Mouse (Mus musculus): Measurements from ENCODE around the gene Ccr2. TPM values are rescaled to one million over a fixed set of nuclear protein-coding genes. Genes with fewer than 3 reads are reported as not detected.
"Not testable (repeated sequence)": the region's sequence is repeated elsewhere in the genome, so short reads cannot be mapped to it uniquely, and the experiment has no call there.

The Ccr2 gene
- polyA plus RNA-seq, 1 experiment from 2014 or later = 3.9 TPM

DNA sequence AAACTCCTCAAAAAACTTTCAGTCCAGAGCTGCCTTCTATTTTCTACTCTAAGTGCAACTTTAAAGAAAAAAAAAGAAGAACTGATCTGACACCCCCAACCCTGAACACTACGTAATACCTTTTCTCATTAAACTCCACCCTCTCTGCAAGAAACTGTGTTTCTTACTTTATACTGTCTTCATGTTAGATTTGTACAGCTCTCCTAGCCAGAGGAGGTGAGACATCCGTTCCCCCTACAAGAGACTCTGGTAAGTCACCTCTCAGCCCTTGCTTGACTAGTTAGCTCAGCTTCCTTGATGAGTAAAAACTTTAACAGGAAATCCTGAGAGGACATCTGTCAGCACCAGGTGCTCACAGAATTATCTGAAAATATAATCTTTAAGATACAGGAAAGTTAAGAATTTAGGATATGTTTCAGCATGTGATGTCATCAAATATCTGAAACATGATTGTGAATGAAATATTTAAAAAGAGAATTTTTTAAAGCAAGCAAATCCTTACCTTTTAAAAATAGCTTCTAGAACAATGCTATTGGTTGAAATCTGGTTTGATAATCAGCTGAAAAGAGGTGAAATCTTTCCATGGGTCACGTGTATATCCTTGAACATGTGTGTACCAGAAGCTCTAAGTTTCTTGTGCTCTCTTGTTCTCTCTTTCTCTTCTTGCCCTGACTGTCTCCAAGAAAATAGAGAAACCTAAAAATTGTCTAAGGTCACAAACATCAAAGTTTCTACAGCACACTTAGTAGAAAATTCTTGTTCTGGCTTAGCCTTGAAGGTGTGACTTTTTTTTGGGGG is 19.8 kb downstream of the Ccr2 start, which contains the start of gene Ccr5:
Gene Ccr5 (plus strand): TSS at position 157 of the 798 bp plus-strand sequence.
- H3K4me2 ChIP-seq = no peak within 1 kb of the TSS
- ATAC-seq (ENCODE audit: low read depth) = no peak

DNA sequence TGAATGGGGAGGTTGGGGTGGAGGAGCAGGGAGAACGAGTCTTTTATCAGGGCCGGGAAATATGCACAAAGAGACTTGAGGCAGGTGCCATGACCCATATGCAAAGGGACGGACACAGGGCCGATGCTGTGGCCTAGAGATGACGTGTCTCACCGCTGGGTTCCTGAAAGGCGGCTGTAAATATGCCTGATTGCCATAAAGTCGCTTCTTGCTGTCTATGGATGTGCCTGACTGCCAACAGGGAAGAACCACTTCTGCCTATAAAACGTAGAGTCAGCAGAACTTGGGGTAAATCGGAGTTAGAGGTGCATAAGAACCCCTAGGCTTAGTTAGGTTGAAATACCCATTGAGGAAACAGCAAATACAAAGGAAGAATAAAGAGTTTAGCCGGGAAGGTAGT is 23.8 kb downstream of the Ccr2 start:
- peaks cover 29% of the 10 kb centered on the region for H3K4me1 ChIP-seq (replicated peaks)
- 66% methylated on average over 11 of the region's 11 CpGs for WGBS (ENCODE audit: insufficient replicate concordance)
- H3K9ac ChIP-seq = no peak overlapping the region
- H3K36me3 ChIP-seq = no peaks in the 10 kb centered on the region
- no peaks in the 10 kb centered on the region for H3K27me3 ChIP-seq
- H3K4me2 ChIP-seq = no peak overlapping the region
- no peaks in the 10 kb centered on the region for H3K9me3 ChIP-seq (replicated peaks)
- no peak; the same call in 1 of the 2 replicates for ATAC-seq (ENCODE audit: low read depth)
- no peak for DNase-seq
- no peak overlapping the region for H3K4me3 ChIP-seq (replicated peaks)
- H3K27ac ChIP-seq = no peak overlapping the region

More for the DNA sequence above, 19.8 kb downstream of the Ccr2 start, which contains the start of gene Ccr5:
- DNase-seq = no peak
- Histone ChIP-seq H3K9me3 (replicated peaks) (no peaks in the 10 kb centered on the region), H3K4me3 (replicated peaks) (no peak within 1 kb of the TSS), H3K4me1 (replicated peaks) (peaks cover 24% of the 10 kb centered on the region), H3K36me3 (no peaks in the 10 kb centered on the region), H3K27me3 (no peaks in the 10 kb centered on the region), H3K27ac (no peak within 1 kb of the TSS), H3K9ac (no peak within 1 kb of the TSS)
- 48% methylated on average over 3 of the region's 3 CpGs for whole genome bisulfite sequencing (ENCODE audit: insufficient replicate concordance)

GRCm38 (mm10) chr9:124126373-124126772 is 24.6 kb downstream of the Ccr2 start:
- Histone ChIP-seq H3K4me2 (no peak overlapping the region), H3K9me3 (replicated peaks) (no peaks in the 10 kb centered on the region), H3K27ac (peak overlapping the region; percentile 59; the same call in 1 of the 2 replicates), H3K36me3 (no peaks in the 10 kb centered on the region), H3K4me1 (replicated peaks) (peaks cover 29% of the 10 kb centered on the region), H3K27me3 (no peaks in the 10 kb centered on the region), H3K4me3 (replicated peaks) (no peak overlapping the region), H3K9ac (no peak overlapping the region; the same call in 1 of the 2 replicates)
- WGBS (ENCODE audit: insufficient replicate concordance) = 37% methylated on average over 5 of the region's 5 CpGs
- DNase-seq (no peak), ATAC-seq (ENCODE audit: low read depth) (no peak)

DNA sequence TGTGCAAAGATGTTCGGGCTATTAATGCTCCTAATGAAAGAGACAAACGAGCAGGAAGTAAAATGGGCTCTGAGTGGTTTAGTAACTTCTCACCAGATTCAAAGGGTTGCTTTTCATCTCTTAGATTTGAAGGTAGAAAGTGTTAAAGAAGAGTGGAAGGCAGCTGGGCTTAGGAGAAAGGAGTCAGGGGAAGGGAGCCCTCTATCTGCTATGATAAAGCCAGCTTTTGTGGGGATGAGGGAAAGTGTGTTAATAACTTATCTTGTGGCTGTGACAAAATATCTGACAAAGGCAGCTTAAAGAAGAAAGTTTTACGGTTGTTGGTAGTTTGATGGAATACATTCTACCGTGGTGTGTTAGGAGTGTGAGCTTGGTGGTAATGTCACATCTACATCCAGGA is 25.7 kb downstream of the Ccr2 start:
- WGBS (ENCODE audit: insufficient replicate concordance) = 30% methylated on average over 4 of the region's 4 CpGs
- no peak overlapping the region for H3K4me2 ChIP-seq
- peak overlapping the region; percentile 43; the same call in 1 of the 2 replicates for H3K27ac ChIP-seq
- H3K4me1 ChIP-seq (replicated peaks) = peaks cover 29% of the 10 kb centered on the region
- no peaks in the 10 kb centered on the region for H3K9me3 ChIP-seq (replicated peaks)
- DNase-seq (no peak), ATAC-seq (ENCODE audit: low read depth) (no peak)
- H3K36me3 ChIP-seq = no peaks in the 10 kb centered on the region
- no peak overlapping the region for H3K9ac ChIP-seq
- no peak overlapping the region for H3K4me3 ChIP-seq (replicated peaks)
- H3K27me3 ChIP-seq = no peaks in the 10 kb centered on the region

DNA sequence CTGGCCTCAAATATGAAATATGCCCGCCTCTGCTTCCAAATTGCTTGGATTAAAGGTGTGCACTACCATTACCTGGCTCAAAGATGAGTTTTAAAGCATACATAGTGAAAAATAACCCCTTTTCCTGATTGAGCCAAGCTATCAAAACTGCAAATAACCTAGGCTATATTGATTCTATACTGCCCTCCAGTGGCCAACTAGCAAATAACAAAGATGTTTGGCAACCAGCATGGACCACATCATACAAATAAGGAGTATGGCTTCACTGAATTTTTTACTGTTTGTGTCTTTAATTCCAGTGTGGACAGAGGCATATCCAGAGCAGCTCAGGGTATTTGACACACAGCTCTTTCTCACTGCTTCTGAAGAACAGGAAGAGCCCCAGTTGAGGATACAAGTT is 26.6 kb downstream of the Ccr2 start:
- DNase-seq (peak; percentile 17), ATAC-seq (ENCODE audit: low read depth) (no peak)
- no peak overlapping the region; the same call in 1 of the 2 replicates for H3K9ac ChIP-seq
- H3K9me3 ChIP-seq (replicated peaks) = no peaks in the 10 kb centered on the region
- H3K27me3 ChIP-seq = no peaks in the 10 kb centered on the region
- H3K27ac ChIP-seq = no peak overlapping the region
- no peak overlapping the region for H3K4me3 ChIP-seq (replicated peaks)
- no peak overlapping the region for H3K4me2 ChIP-seq
- H3K4me1 ChIP-seq (replicated peaks) = peaks cover 29% of the 10 kb centered on the region
- H3K36me3 ChIP-seq = no peaks in the 10 kb centered on the region
- WGBS (ENCODE audit: insufficient replicate concordance) = 0% methylated on average over 1 of the region's 1 CpGs

DNA sequence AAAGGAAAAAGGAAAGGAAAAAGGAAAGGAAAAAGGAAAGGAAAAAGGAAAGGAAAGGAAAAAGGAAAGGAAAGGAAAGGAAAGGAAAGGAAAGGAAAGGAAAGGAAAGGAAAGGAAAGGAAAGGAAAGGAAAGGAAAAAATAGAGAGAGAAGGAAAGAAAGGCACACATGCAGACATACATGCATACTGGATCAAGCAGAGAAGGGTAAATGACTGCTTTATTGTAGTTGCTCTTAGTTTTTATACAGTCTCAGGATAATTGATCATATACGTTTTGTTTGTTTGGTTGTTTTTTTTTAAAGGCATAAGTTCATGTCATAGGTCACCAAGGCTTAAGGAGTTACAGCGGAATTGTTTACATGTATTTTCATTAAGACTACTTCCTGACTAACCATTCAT is 31.1 kb downstream of the Ccr2 start:
- H3K4me1 ChIP-seq (replicated peaks) = peaks cover 14% of the 10 kb centered on the region
- H3K9ac ChIP-seq; H3K4me3 ChIP-seq (replicated peaks); DNase-seq; H3K4me2 ChIP-seq; ATAC-seq (ENCODE audit: low read depth); H3K27me3 ChIP-seq; H3K36me3 ChIP-seq; H3K9me3 ChIP-seq (replicated peaks); H3K27ac ChIP-seq: not testable (repeated sequence)
- WGBS (ENCODE audit: insufficient replicate concordance) = 78% methylated on average over 2 of the region's 2 CpGs

DNA sequence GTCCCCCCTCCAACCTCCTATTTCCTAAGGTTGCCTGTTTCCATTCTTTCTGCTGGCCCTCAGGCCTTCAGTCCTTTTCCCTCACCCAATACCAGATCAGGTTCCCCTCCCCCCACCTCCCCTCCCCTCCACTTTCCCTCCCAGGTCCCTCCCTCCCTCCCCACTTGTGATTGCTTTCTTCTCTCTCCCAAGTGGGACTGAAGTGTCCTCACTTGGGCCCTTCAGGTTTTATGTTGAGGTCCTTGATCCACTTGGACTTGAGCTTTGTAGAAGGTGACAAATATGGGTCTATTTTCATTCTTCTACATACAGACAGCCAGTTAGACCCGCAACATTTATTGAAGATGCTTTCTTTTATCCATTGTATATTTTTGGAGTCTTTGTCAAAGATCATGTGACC is 33.2 kb downstream of the Ccr2 start:
- H3K9ac ChIP-seq; ATAC-seq (ENCODE audit: low read depth); H3K27me3 ChIP-seq; H3K4me2 ChIP-seq; H3K36me3 ChIP-seq; DNase-seq; H3K4me3 ChIP-seq (replicated peaks); H3K9me3 ChIP-seq (replicated peaks); H3K27ac ChIP-seq: not testable (repeated sequence)
- 83% methylated on average over 1 of the region's 1 CpGs for WGBS (ENCODE audit: insufficient replicate concordance)
- peaks cover 31% of the 10 kb centered on the region for H3K4me1 ChIP-seq (replicated peaks)

- Histone ChIP-seq H3K4me2 (peak overlapping the region; percentile 54), H3K36me3 (no peaks in the 10 kb centered on the region), H3K27ac (peak overlapping the region; percentile 88), H3K4me3 (replicated peaks) (no peak overlapping the region), H3K9me3 (replicated peaks) (no peaks in the 10 kb centered on the region), H3K4me1 (replicated peaks) (peaks cover 31% of the 10 kb centered on the region), H3K9ac (no peak overlapping the region), H3K27me3 (no peaks in the 10 kb centered on the region)
- DNase-seq = no peak
- 40% methylated on average over 11 of the region's 11 CpGs for WGBS (ENCODE audit: insufficient replicate concordance)
- ATAC-seq (ENCODE audit: low read depth) = peak; percentile 66
These were observed 35.9 kb downstream of the Ccr2 start for GRCm38 (mm10) chr9:124137619-124138018.

DNA sequence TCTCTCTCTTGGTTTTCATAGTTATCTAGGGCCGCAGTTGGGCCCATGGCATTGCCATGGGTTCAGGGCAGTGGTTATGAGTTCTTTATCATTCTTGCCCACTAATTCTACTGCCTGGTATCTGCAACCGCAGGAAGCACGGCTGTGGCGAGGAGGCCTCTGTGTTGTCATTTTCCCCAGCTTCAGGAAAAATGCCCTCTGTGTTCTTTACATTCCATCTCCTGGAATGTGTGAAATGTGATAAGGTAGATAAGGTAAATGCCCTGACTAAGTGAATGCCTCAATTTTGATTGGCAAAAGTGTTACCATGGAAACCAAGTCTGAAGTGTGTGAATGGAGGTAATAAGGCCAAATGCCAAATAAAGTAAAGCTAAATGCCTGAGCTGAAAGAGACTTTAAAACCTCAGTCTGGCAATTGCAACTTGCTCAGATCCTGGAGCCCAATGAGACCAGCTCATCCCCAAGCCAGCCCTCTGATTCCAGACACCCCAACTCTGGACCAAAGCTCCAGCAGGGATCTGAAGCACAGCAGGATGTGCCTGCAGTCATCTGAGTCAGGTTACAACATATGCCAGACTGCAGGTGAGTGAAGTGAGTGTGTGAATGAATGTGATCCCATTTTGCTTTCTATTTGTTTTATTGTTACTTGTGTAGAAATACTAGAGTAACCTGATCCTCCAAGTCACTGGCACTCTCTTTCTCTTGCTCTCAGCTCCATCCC is 36.5 kb downstream of the Ccr2 start:
- 3% methylated on average over 4 of the region's 4 CpGs for WGBS (ENCODE audit: insufficient replicate concordance)
- Histone ChIP-seq H3K36me3 (no peaks in the 10 kb centered on the region), H3K4me3 (replicated peaks) (no peak overlapping the region), H3K9ac (peak overlapping the region; percentile 54), H3K27ac (peak overlapping the region; percentile 88), H3K4me2 (peak overlapping the region; percentile 54), H3K27me3 (no peaks in the 10 kb centered on the region), H3K4me1 (replicated peaks) (peaks cover 31% of the 10 kb centered on the region), H3K9me3 (replicated peaks) (no peaks in the 10 kb centered on the region)
- ATAC-seq (ENCODE audit: low read depth) = peak; percentile 100
- DNase-seq = peak; percentile 66

GRCm38 (mm10) chr9:124143678-124144077 is 41.9 kb downstream of the Ccr2 start:
- no peaks in the 10 kb centered on the region for H3K36me3 ChIP-seq
- no peak overlapping the region for H3K9ac ChIP-seq
- H3K27me3 ChIP-seq = no peaks in the 10 kb centered on the region
- H3K27ac ChIP-seq = no peak overlapping the region
- DNase-seq (no peak), ATAC-seq (ENCODE audit: low read depth) (no peak)
- H3K4me1 ChIP-seq (replicated peaks) = peaks cover 9% of the 10 kb centered on the region
- no peaks in the 10 kb centered on the region for H3K9me3 ChIP-seq (replicated peaks)
- no peak overlapping the region for H3K4me3 ChIP-seq (replicated peaks)
- WGBS (ENCODE audit: insufficient replicate concordance) = 11% methylated on average over 1 of the region's 1 CpGs
- H3K4me2 ChIP-seq = no peak overlapping the region

GRCm38 (mm10) chr9:124146307-124146706 is 44.6 kb downstream of the Ccr2 start:
- ATAC-seq (ENCODE audit: low read depth) = no peak

More at GRCm38 (mm10) chr9:124146307-124146706, 44.6 kb downstream of the Ccr2 start:
- no peaks in the 10 kb centered on the region for H3K36me3 ChIP-seq
- no peak overlapping the region for H3K9ac ChIP-seq
- no peaks in the 10 kb centered on the region for H3K4me1 ChIP-seq (replicated peaks)
- H3K27me3 ChIP-seq = no peaks in the 10 kb centered on the region
- no peak overlapping the region for H3K27ac ChIP-seq
- no peak overlapping the region for H3K4me2 ChIP-seq
- H3K9me3 ChIP-seq (replicated peaks) = no peaks in the 10 kb centered on the region
- no peak overlapping the region for H3K4me3 ChIP-seq (replicated peaks)
- DNase-seq = no peak
